Mouse (Mus musculus): ENCODE measurements at regions not wholly inside any gene's neighbourhood (a gene's known extent, or its start where the extent isn't known, plus 50 kb on each side); places are given as distances from the start of the nearest gene placed in this dataset.

GRCm38 (mm10) chr10:96545761-96546388 lies 70.9 kb upstream of the Btg1 start:
- CTCF ChIA-PET, result interaction anchor here (0.5 kb wide), 1 partner anchor 20 kb away, joined by 4 read pairs; no protein-coding TSS in a partner anchor

GRCm38 (mm10) chr10:96549651-96550050 lies 67.2 kb upstream of the Btg1 start:
- CTCF ChIA-PET, result no interaction called here

GRCm38 (mm10) chr10:96550266-96550665 lies 66.5 kb upstream of the Btg1 start:
- CTCF ChIA-PET, result no interaction called here

- CTCF ChIA-PET, result interaction anchor here (0.6 kb wide), 1 partner anchor 744 kb away, joined by 4 read pairs; no protein-coding TSS in a partner anchor
Observed at GRCm38 (mm10) chr10:96557336-96557735, 59.5 kb upstream of the Btg1 start.

GRCm38 (mm10) chr10:96565343-96565742 lies 51.5 kb upstream of the Btg1 start:
- CTCF ChIA-PET, result interaction anchor here (0.6 to 0.7 kb wide), 2 partner anchors 19 to 72 kb away, joined by 4 to 13 read pairs; no protein-coding TSS in a partner anchor
